Mouse (Mus musculus): ENCODE results near the gene Tbc1d7. TPM values are rescaled to one million over a fixed set of nuclear protein-coding genes. Genes with fewer than 3 reads are reported as not detected.

Gene Tbc1d7
- polyA plus RNA-seq, 1 experiment = 6.3 TPM

- no peak for TF ChIP-seq POLR2A (IDR thresholded peaks at IDR 0.05; ENCODE audit: low read depth, low read length)
- peaks cover 15% of the 10 kb centered on the region; the same call in 1 of the 2 replicates for H3K4me1 ChIP-seq (ENCODE audit: control insufficient read depth, insufficient read depth, insufficient read length)
- H3K36me3 ChIP-seq (ENCODE audit: control insufficient read depth, insufficient read depth, low read length) = no peaks in the 10 kb centered on the region
- H3K27ac ChIP-seq (ENCODE audit: insufficient read depth, low read length) = no peak overlapping the region
- WGBS = 92% methylated on average over 12 of the region's 12 CpGs
- H3K27me3 ChIP-seq (ENCODE audit: control insufficient read depth, insufficient read depth, low read length) = no peaks in the 10 kb centered on the region
- H3K4me3 ChIP-seq (ENCODE audit: extremely low read depth, insufficient read depth, insufficient read length) = no peak overlapping the region
- DNase-seq (ENCODE audit: low read depth in 1 of 2, low spot score in 2 of 2) = no peak
These were observed 34.9 kb upstream of the Tbc1d7 start for GRCm38 (mm10) chr13:43206118-43206683.

DNA sequence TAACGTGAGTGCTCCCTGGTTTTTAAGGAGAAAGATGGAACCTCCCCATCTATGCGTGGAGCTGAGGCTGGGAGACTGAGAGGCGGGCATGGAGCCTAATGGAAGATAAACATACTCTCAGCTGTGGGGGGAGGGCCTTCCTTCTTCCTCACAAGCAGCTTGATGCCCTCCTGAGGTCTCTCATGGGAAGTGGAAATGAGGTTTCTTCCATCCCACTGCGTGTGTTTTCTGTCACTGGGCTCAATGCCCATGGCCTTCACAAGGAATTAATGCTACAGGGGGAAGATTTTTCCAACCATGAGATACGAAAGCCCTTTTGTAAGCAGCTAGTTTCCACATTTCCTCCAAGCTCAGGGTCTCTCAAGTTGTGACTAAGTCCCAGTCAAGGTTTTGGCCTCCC lies 32.3 kb upstream of the Tbc1d7 start:
- TF ChIP-seq POLR2A (IDR thresholded peaks at IDR 0.05; ENCODE audit: low read depth, low read length) (no peak), CTCF (IDR thresholded peaks at IDR 0.05; ENCODE audit: extremely low read depth, insufficient read depth, insufficient read length, insufficient replicate concordance) (no peak)
- H3K36me3 ChIP-seq (ENCODE audit: control insufficient read depth, insufficient read depth, low read length) = no peaks in the 10 kb centered on the region
- WGBS = 61% methylated on average over 5 of the region's 5 CpGs

GRCm38 (mm10) chr13:43203234-43203633 lies 31.9 kb upstream of the Tbc1d7 start:
- 91% methylated on average over 7 of the region's 7 CpGs for WGBS
- H3K4me1 ChIP-seq (ENCODE audit: control insufficient read depth, insufficient read depth, insufficient read length) = no peaks in the 10 kb centered on the region; the same call in 1 of the 2 replicates
- H3K4me3 ChIP-seq (ENCODE audit: extremely low read depth, insufficient read depth, insufficient read length) = no peak overlapping the region

More for the DNA sequence above, 32.3 kb upstream of the Tbc1d7 start:
- Histone ChIP-seq H3K27me3 (ENCODE audit: control insufficient read depth, insufficient read depth, low read length) (no peaks in the 10 kb centered on the region), H3K4me1 (ENCODE audit: control insufficient read depth, insufficient read depth, insufficient read length) (peaks cover under 1% of the 10 kb centered on the region; the same call in 1 of the 2 replicates), H3K4me3 (ENCODE audit: extremely low read depth, insufficient read depth, insufficient read length) (no peak overlapping the region), H3K27ac (ENCODE audit: insufficient read depth, low read length) (no peak overlapping the region)
- no peak for DNase-seq (ENCODE audit: low read depth in 1 of 2, low spot score in 2 of 2)

GRCm38 (mm10) chr13:43202351-43202750 lies 31.1 kb upstream of the Tbc1d7 start:
- no peaks in the 10 kb centered on the region for H3K27me3 ChIP-seq (ENCODE audit: control insufficient read depth, insufficient read depth, low read length)
- 57% methylated on average over 10 of the region's 10 CpGs for WGBS
- TF ChIP-seq CTCF (IDR thresholded peaks at IDR 0.05; ENCODE audit: extremely low read depth, insufficient read depth, insufficient read length, insufficient replicate concordance) = no peak
- TF ChIP-seq POLR2A (IDR thresholded peaks at IDR 0.05; ENCODE audit: low read depth, low read length) = no peak
- DNase-seq (ENCODE audit: low read depth in 1 of 2, low spot score in 2 of 2) = no peak
- no peaks in the 10 kb centered on the region for H3K36me3 ChIP-seq (ENCODE audit: control insufficient read depth, insufficient read depth, low read length)
- no peaks in the 10 kb centered on the region for H3K4me1 ChIP-seq (ENCODE audit: control insufficient read depth, insufficient read depth, insufficient read length)
- no peak overlapping the region for H3K27ac ChIP-seq (ENCODE audit: insufficient read depth, low read length)
- H3K4me3 ChIP-seq (ENCODE audit: extremely low read depth, insufficient read depth, insufficient read length) = no peak overlapping the region

More at GRCm38 (mm10) chr13:43203234-43203633, 31.9 kb upstream of the Tbc1d7 start:
- no peak for DNase-seq (ENCODE audit: low read depth in 1 of 2, low spot score in 2 of 2)
- TF ChIP-seq CTCF (IDR thresholded peaks at IDR 0.05; ENCODE audit: extremely low read depth, insufficient read depth, insufficient read length, insufficient replicate concordance) (no peak), POLR2A (IDR thresholded peaks at IDR 0.05; ENCODE audit: low read depth, low read length) (no peak)
- no peaks in the 10 kb centered on the region for H3K27me3 ChIP-seq (ENCODE audit: control insufficient read depth, insufficient read depth, low read length)
- H3K36me3 ChIP-seq (ENCODE audit: control insufficient read depth, insufficient read depth, low read length) = no peaks in the 10 kb centered on the region
- H3K27ac ChIP-seq (ENCODE audit: insufficient read depth, low read length) = no peak overlapping the region

- 75% methylated on average over 22 of the region's 22 CpGs for WGBS
- no peak for DNase-seq (ENCODE audit: low read depth in 1 of 2, low spot score in 2 of 2)
- peak; percentile 67 for TF ChIP-seq CTCF (IDR thresholded peaks at IDR 0.05; ENCODE audit: extremely low read depth, insufficient read depth, insufficient read length, insufficient replicate concordance)
- no peak for TF ChIP-seq POLR2A (IDR thresholded peaks at IDR 0.05; ENCODE audit: low read depth, low read length)
- H3K27ac ChIP-seq (ENCODE audit: insufficient read depth, low read length) = no peak overlapping the region
- no peak overlapping the region for H3K4me3 ChIP-seq (ENCODE audit: extremely low read depth, insufficient read depth, insufficient read length)
- no peaks in the 10 kb centered on the region for H3K27me3 ChIP-seq (ENCODE audit: control insufficient read depth, insufficient read depth, low read length)
- H3K4me1 ChIP-seq (ENCODE audit: control insufficient read depth, insufficient read depth, insufficient read length) = no peaks in the 10 kb centered on the region
- H3K36me3 ChIP-seq (ENCODE audit: control insufficient read depth, insufficient read depth, low read length) = no peaks in the 10 kb centered on the region
These were observed 29.7 kb upstream of the Tbc1d7 start for GRCm38 (mm10) chr13:43201033-43201432.

DNA sequence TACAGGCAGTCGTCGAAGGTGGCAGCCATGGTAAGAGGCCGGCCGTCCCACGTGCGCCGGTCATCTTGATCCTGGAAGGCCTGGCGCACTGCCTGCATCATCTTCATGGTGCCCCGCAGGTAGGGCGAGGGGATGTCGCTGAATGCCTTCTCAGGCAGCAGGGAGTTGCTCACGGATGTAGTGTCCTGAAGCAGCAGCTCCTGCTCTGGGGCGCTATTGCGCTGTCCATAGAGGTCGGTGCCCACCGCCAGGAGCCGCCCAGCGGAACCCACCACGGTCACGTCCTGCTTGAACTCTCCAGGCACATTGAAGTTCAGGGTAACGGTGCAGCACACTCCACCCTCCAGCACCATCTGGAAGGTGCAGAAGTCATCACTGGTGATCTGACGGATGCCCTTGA lies 29.2 kb upstream of the Tbc1d7 start:
- WGBS = 93% methylated on average over 22 of the region's 22 CpGs
- Histone ChIP-seq H3K27ac (ENCODE audit: insufficient read depth, low read length) (no peak overlapping the region), H3K4me1 (ENCODE audit: control insufficient read depth, insufficient read depth, insufficient read length) (no peaks in the 10 kb centered on the region), H3K4me3 (ENCODE audit: extremely low read depth, insufficient read depth, insufficient read length) (no peak overlapping the region), H3K27me3 (ENCODE audit: control insufficient read depth, insufficient read depth, low read length) (no peaks in the 10 kb centered on the region), H3K36me3 (ENCODE audit: control insufficient read depth, insufficient read depth, low read length) (no peaks in the 10 kb centered on the region)
- TF ChIP-seq POLR2A (IDR thresholded peaks at IDR 0.05; ENCODE audit: low read depth, low read length) (no peak), CTCF (IDR thresholded peaks at IDR 0.05; ENCODE audit: extremely low read depth, insufficient read depth, insufficient read length, insufficient replicate concordance) (no peak)
- no peak for DNase-seq (ENCODE audit: low read depth in 1 of 2, low spot score in 2 of 2)

GRCm38 (mm10) chr13:43199749-43200148 lies 28.4 kb upstream of the Tbc1d7 start:
- Histone ChIP-seq H3K4me1 (ENCODE audit: control insufficient read depth, insufficient read depth, insufficient read length) (no peaks in the 10 kb centered on the region), H3K36me3 (ENCODE audit: control insufficient read depth, insufficient read depth, low read length) (no peaks in the 10 kb centered on the region), H3K27ac (ENCODE audit: insufficient read depth, low read length) (no peak overlapping the region), H3K4me3 (ENCODE audit: extremely low read depth, insufficient read depth, insufficient read length) (no peak overlapping the region), H3K27me3 (ENCODE audit: control insufficient read depth, insufficient read depth, low read length) (no peaks in the 10 kb centered on the region)
- no peak for TF ChIP-seq POLR2A (IDR thresholded peaks at IDR 0.05; ENCODE audit: low read depth, low read length)
- peak; percentile 75; the same call in 1 of the 2 replicates for TF ChIP-seq CTCF (IDR thresholded peaks at IDR 0.05; ENCODE audit: extremely low read depth, insufficient read depth, insufficient read length, insufficient replicate concordance)
- peak in 1 of 2 experiments; percentile 61 for DNase-seq (ENCODE audit: low read depth in 1 of 2, low spot score in 2 of 2)
- WGBS = 65% methylated on average over 5 of the region's 5 CpGs

Measured in spleen, adult 2 months (tissue).